Mouse (Mus musculus) granulocyte monocyte progenitor cell, adult 5-6 weeks (primary cell): Measurements from ENCODE around the gene Gm49355. TPM values are rescaled to one million over a fixed set of nuclear protein-coding genes. Genes with fewer than 3 reads are reported as not detected.
A peak's percentile ranks its signal among the peaks of the same experiment; 100 is the strongest.

Experiments
- ATAC-seq: replicated peaks from 2 replicates; pipeline ENCODE4 v1.8.0; 2016; ENCODE audit warnings: mild to moderate bottlenecking, moderate TSS enrichment, inconsistent platforms; ENCODE audit not compliant: poor library complexity, severe bottlenecking
- total RNA-seq, 2 experiments: library from RNA; stranded (forward) in 1 of 2; stranded (reverse) in 1 of 2; fragments of 200-712, 200-1000 nt in 1 of 2; fragments of >200 nt in 1 of 2; fragmentation: Nextera tagmentation in 1 of 2; gene quantifications; 2 replicates each; pipeline ENCODE4 v1.2.3; 2014 to 2017

Gene Gm49355
- total RNA-seq (2014; fragmentation: Nextera tagmentation) (0.70 TPM in 1 of 2 replicates, not detected in the other), total RNA-seq (2017) (not detected in 2 replicates)

DNA sequence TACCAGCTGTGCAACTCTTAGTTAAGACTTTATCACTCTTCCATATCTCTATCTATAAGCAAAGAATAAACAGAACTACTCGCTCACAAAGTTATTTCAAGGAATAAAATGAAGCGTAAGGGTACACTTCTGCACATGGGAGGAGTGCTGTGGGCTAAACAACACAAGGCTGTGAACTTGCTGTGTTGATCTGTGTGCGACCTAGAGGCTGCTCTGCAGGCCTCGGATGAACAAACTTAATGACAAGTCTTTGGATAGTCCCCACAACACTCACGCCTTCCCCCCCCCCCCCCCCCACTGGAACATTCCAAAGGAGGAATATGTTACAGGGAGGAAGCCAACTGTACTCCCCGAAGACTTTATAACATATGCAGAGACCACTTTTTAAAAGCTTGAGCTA, at the start of gene Gm49355:
Gene Gm49355 (plus strand): TSS at position 336 of the 400 bp plus-strand sequence.
- ATAC-seq = no peak

- no peak for ATAC-seq
Measured at GRCm38 (mm10) chr14:12243726-12244125, 40.0 kb upstream of the Gm49355 start.

- no peak for ATAC-seq
Measured at GRCm38 (mm10) chr14:12276031-12276430, 7.7 kb upstream of the Gm49355 start.

DNA sequence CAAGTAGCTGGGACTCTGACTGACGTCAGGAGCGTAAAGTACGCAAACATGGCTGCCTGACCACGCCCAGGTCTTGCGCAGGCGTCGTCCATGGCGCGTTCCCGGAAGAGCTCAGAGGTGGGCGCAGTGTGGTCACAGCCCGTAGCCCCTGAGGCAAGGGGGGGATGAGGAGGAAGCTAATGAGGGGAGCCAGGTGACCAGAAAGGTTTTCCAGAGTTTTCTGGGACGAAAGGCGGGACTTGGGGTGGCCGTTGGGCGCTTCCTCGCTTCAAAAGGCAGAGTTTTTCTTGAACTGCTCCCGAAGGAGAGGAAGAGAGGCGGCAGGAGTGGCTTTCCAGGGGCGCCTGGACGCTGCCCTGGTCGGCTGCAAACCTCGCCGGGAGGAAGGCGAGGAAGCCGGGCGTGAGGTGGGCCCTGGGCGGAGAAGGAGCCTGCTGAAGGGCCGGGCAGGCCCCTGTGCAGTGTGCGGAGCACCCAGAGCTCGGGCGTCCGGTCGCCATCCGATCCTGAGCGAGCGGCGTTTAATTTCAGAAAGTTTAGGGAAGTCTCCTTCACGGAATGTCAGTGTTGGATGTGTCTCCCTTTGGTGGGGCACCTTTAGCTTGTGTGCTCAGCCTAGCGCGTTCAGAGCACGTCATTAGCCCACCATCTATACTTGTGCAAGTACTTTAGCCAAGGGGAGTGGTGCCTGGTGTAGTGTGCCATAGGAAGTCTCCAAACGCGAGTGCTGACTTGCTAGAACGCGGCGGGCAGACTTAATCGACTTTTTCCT, 551 bp downstream of the Gm49355 start, which contains the start of gene 3830406C13Rik:
Gene 3830406C13Rik (plus strand): TSS at position 33 of the 772 bp plus-strand sequence.
- ATAC-seq = peak; percentile 97

GRCm38 (mm10) chr14:12289747-12290146, 6.0 kb downstream of the Gm49355 start:
- ATAC-seq = peak; percentile 87

- ATAC-seq = no peak
Measured at GRCm38 (mm10) chr14:12296391-12296790, 12.6 kb downstream of the Gm49355 start.

DNA sequence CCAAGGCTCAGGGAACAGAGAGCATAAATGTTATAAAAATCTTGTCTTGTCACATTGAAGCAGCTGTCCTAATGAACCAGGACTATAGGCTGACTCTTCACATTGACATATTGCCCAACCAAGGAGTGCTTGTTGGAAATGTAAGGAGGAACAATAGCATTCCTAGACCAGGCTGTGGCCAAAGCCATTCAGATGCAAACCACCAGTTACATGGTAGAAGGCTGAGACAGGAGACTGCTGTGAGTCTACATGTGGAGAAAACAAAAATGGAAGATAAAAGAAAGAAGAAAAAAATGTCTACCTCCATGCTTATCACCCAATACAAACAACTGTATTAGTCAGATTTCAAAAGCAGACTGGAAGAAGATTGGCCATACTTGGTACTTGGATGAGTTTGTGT, 15.4 kb downstream of the Gm49355 start:
- no peak for ATAC-seq

DNA sequence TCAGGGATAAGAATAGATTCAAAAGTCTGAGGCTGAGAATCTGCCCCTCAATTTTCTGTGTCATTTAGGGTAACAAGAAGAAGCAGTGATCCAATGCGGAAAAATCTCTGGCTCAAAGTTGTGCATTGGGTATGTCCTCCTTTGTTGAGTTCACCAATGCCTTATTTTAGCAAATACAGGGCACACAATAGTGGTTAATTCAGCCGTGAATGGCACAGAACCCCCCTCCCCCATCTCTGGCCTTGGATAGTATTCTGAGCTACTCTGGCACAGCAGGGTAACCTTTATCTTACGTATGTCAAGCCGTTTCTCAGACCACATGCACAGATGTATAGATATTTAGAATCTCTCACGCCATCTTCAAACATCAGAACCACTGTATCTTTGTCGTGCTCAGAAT, 15.9 kb downstream of the Gm49355 start:
- no peak for ATAC-seq

- ATAC-seq = no peak
Measured at GRCm38 (mm10) chr14:12300275-12300674, 16.5 kb downstream of the Gm49355 start.

DNA sequence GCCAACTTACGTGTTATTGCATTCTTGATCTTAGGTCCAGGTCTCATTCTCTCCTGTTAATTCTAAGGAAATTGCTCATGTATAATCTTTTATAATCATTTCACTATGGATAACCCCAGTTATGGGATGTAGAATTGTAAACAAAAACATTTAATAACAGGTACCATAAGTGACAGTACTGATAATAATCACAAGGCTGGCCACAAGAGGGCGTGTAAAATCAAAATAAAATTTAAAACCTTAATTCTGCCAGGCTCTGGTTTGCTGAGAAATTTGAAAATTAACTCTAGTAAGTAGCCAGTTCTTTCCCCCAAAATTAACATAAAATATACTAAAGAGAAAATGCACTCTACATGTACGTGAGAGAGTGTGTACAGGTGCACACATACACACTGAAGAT, 16.9 kb downstream of the Gm49355 start:
- no peak for ATAC-seq

DNA sequence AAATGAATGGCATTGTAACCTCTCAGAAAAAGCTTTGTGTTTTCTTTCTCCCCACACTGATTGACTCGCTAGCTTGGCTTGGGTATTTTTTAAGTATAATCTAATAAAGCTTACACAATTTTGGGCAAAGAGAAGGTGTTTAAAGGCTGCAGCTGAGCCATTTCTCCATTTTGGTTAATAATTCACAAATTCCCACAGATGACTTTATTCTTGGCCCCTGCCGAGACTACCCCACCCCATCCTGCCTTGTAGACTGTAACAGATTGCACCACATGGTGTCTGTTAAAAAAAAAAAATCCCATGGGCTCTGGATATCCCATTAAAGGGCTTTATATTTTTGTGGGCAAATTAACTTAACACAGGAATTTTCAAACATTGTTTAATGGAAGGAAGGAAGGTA, 19.3 kb downstream of the Gm49355 start:
- no peak for ATAC-seq

- ATAC-seq = no peak
Measured at GRCm38 (mm10) chr14:12333622-12334021, 49.8 kb downstream of the Gm49355 start.

GRCm38 (mm10) chr14:12334925-12335324, 51.1 kb downstream of the Gm49355 start:
- ATAC-seq = no peak

GRCm38 (mm10) chr14:12337421-12337997, 53.7 kb downstream of the Gm49355 start:
- ATAC-seq = no peak

- ATAC-seq = no peak
Measured at GRCm38 (mm10) chr14:12337998-12338809, 54.4 kb downstream of the Gm49355 start.

GRCm38 (mm10) chr14:12338811-12339565, 55.2 kb downstream of the Gm49355 start:
- no peak for ATAC-seq

DNA sequence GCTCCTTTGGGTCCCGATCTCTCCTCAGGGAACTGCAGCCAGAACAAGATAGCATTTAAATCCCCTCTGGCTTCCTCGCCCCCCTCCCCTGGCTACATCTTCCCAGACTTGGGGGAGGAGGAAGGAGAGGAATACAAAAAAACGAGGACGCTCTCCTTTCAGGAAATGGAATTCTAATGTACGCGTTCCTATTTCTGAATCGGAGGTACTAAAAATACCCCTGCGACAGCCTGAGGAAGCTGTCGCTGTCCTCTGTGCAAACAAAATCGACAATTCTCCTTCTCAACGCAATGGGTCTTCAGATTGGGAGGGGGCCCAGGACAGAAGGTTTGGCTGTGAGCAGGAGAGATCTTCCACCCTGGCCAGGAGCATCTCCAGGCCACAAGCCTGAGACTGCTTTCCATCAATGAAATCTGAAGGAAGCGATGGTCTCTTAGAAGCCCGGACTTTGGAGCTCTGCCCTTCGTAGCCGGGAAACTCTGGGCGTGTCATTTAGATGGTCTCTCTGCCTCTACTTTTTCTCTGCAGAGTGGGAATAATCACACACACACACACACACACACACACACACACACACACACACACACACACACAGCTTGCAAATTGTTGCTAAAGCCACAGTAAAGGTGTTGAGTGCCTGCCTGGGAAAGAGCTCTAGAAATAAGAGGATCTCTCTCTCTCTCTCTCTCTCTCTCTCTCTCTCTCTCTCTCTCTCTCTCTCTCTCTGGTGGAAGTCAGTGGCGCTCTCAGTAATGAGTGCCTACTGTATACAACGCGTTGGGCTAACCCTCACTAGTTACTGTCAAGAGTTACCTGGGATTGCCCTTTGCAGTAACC, 56.7 kb downstream of the Gm49355 start:
- ATAC-seq = no peak

DNA sequence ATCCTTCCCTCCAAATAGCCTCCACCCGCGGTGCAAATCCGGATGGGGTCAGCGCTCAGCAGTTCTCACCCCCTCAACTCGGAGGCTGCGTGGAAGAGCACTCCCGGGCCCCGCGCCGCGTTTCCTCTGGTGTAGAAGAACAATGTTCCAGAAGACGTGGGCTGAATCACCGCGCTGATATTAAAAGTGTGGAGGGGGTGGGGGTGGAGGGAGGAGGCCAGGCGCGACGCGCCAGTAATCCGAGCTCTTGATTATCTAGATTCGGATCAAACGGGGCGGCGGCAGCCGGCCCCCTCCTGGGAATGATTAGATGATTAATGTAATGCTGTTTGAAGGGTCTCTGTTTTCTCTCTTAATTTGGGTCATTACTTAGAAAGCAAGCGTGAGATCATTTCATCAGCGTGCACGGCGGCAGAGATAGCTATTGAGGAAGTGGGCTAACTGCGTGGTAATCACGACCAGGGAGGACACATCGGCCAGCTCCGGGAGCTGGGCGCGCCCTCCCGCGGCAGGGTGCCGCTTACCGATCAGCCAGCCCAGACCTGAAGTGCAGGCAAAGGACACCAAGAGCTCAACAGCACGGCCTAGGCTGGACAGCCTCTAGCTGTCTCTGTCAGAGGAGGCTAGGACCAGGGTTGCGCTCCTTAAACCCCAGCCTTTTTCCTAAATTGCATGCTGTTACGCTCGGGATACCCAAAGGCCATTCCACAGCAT, 57.5 kb downstream of the Gm49355 start:
- peak; percentile 65 for ATAC-seq
